Mouse (Mus musculus) CH12.LX (cell line): ENCODE measurements at regions not wholly inside any gene's neighbourhood (a gene's known extent, or its start where the extent isn't known, plus 50 kb on each side); places are given as distances from the start of the nearest gene placed in this dataset.

Experiments
- BHLHE40 ChIP-seq: IDR thresholded peaks from 2 replicates; pipeline ENCODE4 v1.6.1; 2011; ENCODE audit warnings: mild to moderate bottlenecking, low read depth, low read length, improper control_type of control experiment
- CTCF ChIP-seq, 2 experiments: IDR thresholded peaks in 1 of 2; conservative IDR thresholded peaks in 1 of 2; 2 replicates each; pipeline ENCODE4 v1.5.1; 2011 to 2012; ENCODE audit warnings: low read depth in 2 of 2, low read length in 2 of 2, improper control_type of control experiment in 1 of 2, inconsistent platforms in 1 of 2, mild to moderate bottlenecking in 1 of 2, moderate library complexity in 1 of 2
- EP300 ChIP-seq: IDR thresholded peaks from 2 replicates; pipeline ENCODE4 v1.6.1; 2011; ENCODE audit warnings: low read length, improper control_type of control experiment
- KAT2A ChIP-seq: IDR thresholded peaks from 2 replicates; pipeline ENCODE4 v1.6.1; 2012; ENCODE audit warnings: low read length, improper control_type of control experiment, inconsistent platforms; ENCODE audit not compliant: insufficient replicate concordance
- MEF2A ChIP-seq: IDR thresholded peaks from 2 replicates; pipeline ENCODE4 v1.6.1; 2014; ENCODE audit warnings: low read depth, mild to moderate bottlenecking, inconsistent platforms, low read length, improper control_type of control experiment, borderline replicate concordance
- MYC ChIP-seq: IDR thresholded peaks from 2 replicates; pipeline ENCODE4 v1.6.1; 2011; ENCODE audit warnings: low read depth, mild to moderate bottlenecking, improper control_type of control experiment, low read length
- PAX5 ChIP-seq: IDR thresholded peaks from 2 replicates; pipeline ENCODE4 v1.6.1; 2012; ENCODE audit warnings: low read length, inconsistent platforms, mixed read lengths
- POLR2A ChIP-seq: IDR thresholded peaks from 2 replicates; pipeline ENCODE4 v1.6.1; 2011; ENCODE audit warnings: low read depth, mild to moderate bottlenecking, improper control_type of control experiment, low read length
- RCOR1 ChIP-seq: conservative IDR thresholded peaks from 2 replicates; pipeline ENCODE4 v1.6.1; 2012; ENCODE audit warnings: low read depth, mild to moderate bottlenecking, inconsistent platforms, low read length, improper control_type of control experiment
- TCF12 ChIP-seq: IDR thresholded peaks from 2 replicates; pipeline ENCODE4 v1.6.1; 2014; ENCODE audit warnings: low read depth, mild to moderate bottlenecking, inconsistent platforms, low read length, improper control_type of control experiment
- USF1 ChIP-seq: IDR thresholded peaks from 2 replicates; pipeline ENCODE4 v1.6.1; 2014; ENCODE audit warnings: low read depth, mild to moderate bottlenecking, inconsistent platforms, low read length, improper control_type of control experiment

- TF ChIP-seq TCF12 (no peak), RCOR1 (no peak), CTCF (conservative IDR thresholded peaks at IDR 0.05 in 1 of 2, IDR thresholded peaks at IDR 0.05 in 1 of 2; ENCODE audit: low read depth in 2 of 2, low read length in 2 of 2) (no peak), POLR2A (no peak), EP300 (no peak), MEF2A (no peak), KAT2A (no peak), BHLHE40 (no peak), PAX5 (no peak), USF1 (no peak), MYC (no peak)
These were observed 151.0 kb downstream of the Plekhb2 start for GRCm38 (mm10) chr1:35000801-35001200.
